Mouse (Mus musculus) MEL (cell line): ENCODE data around the gene Npas3.

ENCODE experiments used
- MAX ChIP-seq: IDR thresholded peaks from 2 replicates; pipeline ENCODE4 v1.6.1; 2011; ENCODE audit warnings: low read length, improper control_type of control experiment
- MYC ChIP-seq: IDR thresholded peaks from 2 replicates; pipeline ENCODE4 v1.6.1; 2011; ENCODE audit warnings: low read depth, mild to moderate bottlenecking, low read length, improper control_type of control experiment, moderate library complexity
- POLR2A ChIP-seq, 2 experiments: IDR thresholded peaks; 2 replicates each; pipeline ENCODE4 v1.6.1; 2011 to 2012; ENCODE audit warnings: low read length in 2 of 2, mild to moderate bottlenecking in 2 of 2, control low read depth in 1 of 2, improper control_type of control experiment in 1 of 2, low read depth in 1 of 2, moderate library complexity in 1 of 2; ENCODE audit not compliant: control insufficient read depth in 1 of 2, insufficient read depth in 1 of 2, poor library complexity in 1 of 2

DNA sequence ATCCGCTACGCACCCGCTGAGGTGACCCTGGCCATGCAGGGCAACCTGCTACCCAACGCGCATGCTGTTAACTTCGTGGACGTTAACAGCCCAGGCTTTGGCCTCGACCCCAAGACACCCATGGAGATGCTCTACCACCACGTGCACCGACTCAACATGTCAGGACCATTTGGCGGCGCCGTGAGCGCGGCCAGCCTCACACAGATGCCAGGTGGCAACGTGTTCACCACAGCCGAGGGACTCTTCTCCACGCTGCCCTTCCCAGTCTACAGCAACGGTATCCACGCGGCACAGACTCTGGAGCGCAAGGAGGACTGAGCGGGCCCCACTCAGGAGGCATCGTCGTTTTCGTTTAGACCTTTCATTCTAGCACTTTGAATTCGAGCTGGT is 820.3 kb downstream of the Npas3 start:
- no peak for TF ChIP-seq MAX
- TF ChIP-seq POLR2A (IDR thresholded peaks at IDR 0.05; ENCODE audit: control insufficient read depth in 1 of 2, insufficient read depth in 1 of 2, low read depth in 1 of 2, low read length in 2 of 2, poor library complexity in 1 of 2): no peak
- TF ChIP-seq MYC: no peak
